Mouse (Mus musculus) lung, postnatal 0 days (tissue): ENCODE measurements around the gene Tnfrsf19. TPM values are rescaled to one million over a fixed set of nuclear protein-coding genes. Genes with fewer than 3 reads are reported as not detected.

Experiments used
- ATAC-seq: fragments of 200-750 bp; cut with Nextera tagmentation; 2 replicates; pipeline ENCODE4 v1.8.0; 2017; ENCODE audit warnings: moderate library complexity
- DNase-seq: peaks from one replicate; pipeline ENCODE4 v3.0.0-alpha.2; 2016; ENCODE audit warnings: low spot score
- H3K27ac ChIP-seq: fragments of 300-500 bp; sonication (generic); 2 replicates; pipeline ENCODE4 v1.5.1; 2014; ENCODE audit warnings: antibody characterized with exemption, mild to moderate bottlenecking, low read length, mixed read lengths
- H3K27me3 ChIP-seq: fragments of 300-500 bp; sonication (generic); replicated peaks from 2 replicates; pipeline ENCODE4 v1.6.1; 2014; ENCODE audit warnings: low read length, mixed read lengths; ENCODE audit not compliant: insufficient read depth
- H3K36me3 ChIP-seq: fragments of 300-500 bp; sonication (generic); 2 replicates; pipeline ENCODE4 v1.6.1; 2014; ENCODE audit warnings: low read length, mixed read lengths; ENCODE audit not compliant: insufficient read depth
- H3K4me1 ChIP-seq: fragments of 300-500 bp; sonication (generic); 2 replicates; pipeline ENCODE4 v1.6.1; 2014; ENCODE audit warnings: antibody characterized with exemption, low read depth, low read length, mixed read lengths; ENCODE audit not compliant: insufficient read depth
- H3K4me2 ChIP-seq: fragments of 300-500 bp; sonication (generic); replicated peaks from 2 replicates; pipeline ENCODE4 v1.6.1; 2014; ENCODE audit warnings: low read depth, mild to moderate bottlenecking, low read length, moderate library complexity, mixed read lengths
- H3K4me3 ChIP-seq: fragments of 300-500 bp; sonication (generic); 2 replicates; pipeline ENCODE4 v1.5.1; 2014; ENCODE audit warnings: low read depth, low read length
- H3K9ac ChIP-seq: fragments of 300-500 bp; sonication (generic); replicated peaks from 2 replicates; pipeline ENCODE4 v1.6.1; 2014; ENCODE audit warnings: low read depth, mild to moderate bottlenecking
- H3K9me3 ChIP-seq: fragments of 300-500 bp; sonication (generic); 2 replicates; pipeline ENCODE4 v1.6.1; 2016; ENCODE audit warnings: low read length, mixed read lengths
- CTCF ChIP-seq: IDR thresholded peaks from 2 replicates; pipeline ENCODE4 v1.5.1; 2016; ENCODE audit warnings: antibody characterized with exemption, mild to moderate bottlenecking
- EP300 ChIP-seq: IDR thresholded peaks from 2 replicates; pipeline ENCODE4 v1.6.1; 2016; ENCODE audit warnings: antibody characterized with exemption, mild to moderate bottlenecking, control low read depth
- WGBS: fragments of 180-500 bp; shearing (Covaris S2); extraction: QIAGEN DNeasy Blood & Tissue Kit; methylation state at CpG from one replicate; pipeline ENCODE4 v1.1.7; 2014; 5-methylcytosine and 5-hydroxymethylcytosine counted together
- polyA plus RNA-seq: library from polyadenylated mRNA; unstranded; fragments of >200 nt; fragmentation: Nextera tagmentation; extraction: Ambion mirVana; gene quantifications from 2 replicates; pipeline ENCODE4 v1.2.1, GENCODE M21; 2015

Gene Tnfrsf19
- polyA plus RNA-seq, 1 experiment from 2014 or later, result 35.0 TPM

DNA sequence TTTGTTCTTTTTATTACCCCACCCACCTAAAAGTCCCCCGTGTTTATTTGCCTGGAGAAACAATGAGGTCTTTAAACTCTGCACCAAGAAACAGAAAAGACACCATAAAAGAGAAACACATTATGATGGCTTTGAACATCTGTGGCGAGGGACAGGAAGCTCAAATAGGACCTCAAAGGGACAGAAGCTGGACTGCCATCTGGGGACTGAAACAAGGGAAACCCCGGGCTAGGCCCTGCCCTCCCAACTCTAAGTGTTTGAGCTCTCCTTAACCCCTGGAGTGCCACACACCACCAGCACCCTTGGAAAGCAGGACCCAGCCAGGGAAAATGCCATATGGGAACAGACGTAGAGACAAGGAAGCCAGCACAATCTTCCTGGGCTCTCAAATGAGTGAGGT lies 61.2 kb downstream of the Tnfrsf19 start:
- Histone ChIP-seq H3K4me1 (peaks cover 7% of the 10 kb centered on the region; the same call in 1 of the 2 replicates), H3K9me3 (no peaks in the 10 kb centered on the region), H3K27me3 (no peaks in the 10 kb centered on the region), H3K4me3 (no peak overlapping the region), H3K27ac (no peak overlapping the region), H3K36me3 (no peaks in the 10 kb centered on the region), H3K9ac (no peak overlapping the region), H3K4me2 (no peak overlapping the region)
- no peak for DNase-seq
- ATAC-seq, result no peak
- TF ChIP-seq CTCF (no peak), EP300 (no peak)
- 22% methylated on average over 4 of the region's 4 CpGs for WGBS

GRCm38 (mm10) chr14:60984266-60984665 lies 62.0 kb downstream of the Tnfrsf19 start:
- no peak overlapping the region for H3K4me3 ChIP-seq
- no peak overlapping the region for H3K9ac ChIP-seq
- peaks cover 7% of the 10 kb centered on the region; the same call in 1 of the 2 replicates for H3K4me1 ChIP-seq
- DNase-seq, result no peak
- 33% methylated on average over 6 of the region's 6 CpGs for WGBS
- no peaks in the 10 kb centered on the region for H3K36me3 ChIP-seq
- H3K27me3 ChIP-seq, result no peaks in the 10 kb centered on the region
- H3K4me2 ChIP-seq, result no peak overlapping the region
- no peaks in the 10 kb centered on the region for H3K9me3 ChIP-seq
- no peak for ATAC-seq
- no peak for TF ChIP-seq EP300
- no peak for TF ChIP-seq CTCF
- no peak overlapping the region for H3K27ac ChIP-seq

- Histone ChIP-seq H3K9me3 (no peaks in the 10 kb centered on the region), H3K36me3 (no peaks in the 10 kb centered on the region), H3K4me3 (no peak overlapping the region), H3K9ac (no peak overlapping the region), H3K4me2 (no peak overlapping the region), H3K27me3 (no peaks in the 10 kb centered on the region), H3K27ac (no peak overlapping the region), H3K4me1 (peaks cover 7% of the 10 kb centered on the region; the same call in 1 of the 2 replicates)
- no peak for DNase-seq
- TF ChIP-seq EP300, result no peak
- TF ChIP-seq CTCF, result no peak
- ATAC-seq, result no peak
Observed at GRCm38 (mm10) chr14:60982126-60982525, 64.2 kb downstream of the Tnfrsf19 start.

GRCm38 (mm10) chr14:60980244-60980887 lies 65.9 kb downstream of the Tnfrsf19 start:
- no peaks in the 10 kb centered on the region for H3K9me3 ChIP-seq
- H3K36me3 ChIP-seq, result no peaks in the 10 kb centered on the region
- peak; percentile 71 for DNase-seq
- WGBS, result 73% methylated on average over 5 of the region's 5 CpGs
- peaks cover 7% of the 10 kb centered on the region; the same call in 1 of the 2 replicates for H3K4me1 ChIP-seq
- H3K9ac ChIP-seq, result no peak overlapping the region
- no peak overlapping the region for H3K27ac ChIP-seq
- no peak overlapping the region for H3K4me3 ChIP-seq
- TF ChIP-seq CTCF (no peak), EP300 (no peak)
- H3K4me2 ChIP-seq, result no peak overlapping the region
- ATAC-seq, result peak; percentile 64
- no peaks in the 10 kb centered on the region for H3K27me3 ChIP-seq

DNA sequence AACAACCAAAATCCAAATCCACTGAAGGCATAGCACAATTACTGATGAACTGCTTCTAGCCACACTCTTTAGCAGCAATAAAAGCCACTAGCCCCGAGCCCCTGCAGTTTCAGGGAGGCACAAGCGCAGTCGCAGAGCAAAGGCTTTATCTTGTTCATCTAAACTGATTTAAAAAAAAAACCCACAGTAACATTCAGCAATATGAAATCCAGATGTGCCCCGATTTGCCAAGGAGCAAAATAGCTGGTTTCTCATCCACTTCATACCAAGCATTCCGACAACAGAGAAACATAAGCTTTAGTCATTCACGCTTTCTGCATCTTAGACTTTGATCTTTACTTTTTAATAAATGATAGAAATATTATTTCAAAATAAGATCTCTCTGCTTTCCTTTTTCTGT lies 68.2 kb downstream of the Tnfrsf19 start:
- Histone ChIP-seq H3K27ac (no peak overlapping the region), H3K4me3 (no peak overlapping the region), H3K36me3 (no peaks in the 10 kb centered on the region), H3K9ac (no peak overlapping the region), H3K4me2 (no peak overlapping the region), H3K27me3 (no peaks in the 10 kb centered on the region), H3K4me1 (no peaks in the 10 kb centered on the region), H3K9me3 (no peaks in the 10 kb centered on the region)
- DNase-seq (no peak), ATAC-seq (no peak)
- WGBS, result 69% methylated on average over 6 of the region's 6 CpGs
- TF ChIP-seq EP300, result no peak
- TF ChIP-seq CTCF, result no peak

- 67% methylated on average over 3 of the region's 3 CpGs for WGBS
- DNase-seq (no peak), ATAC-seq (no peak)
- no peaks in the 10 kb centered on the region for H3K36me3 ChIP-seq
- no peak overlapping the region for H3K4me2 ChIP-seq
- no peak overlapping the region for H3K4me3 ChIP-seq
- H3K27ac ChIP-seq, result no peak overlapping the region
- no peaks in the 10 kb centered on the region for H3K4me1 ChIP-seq
- no peaks in the 10 kb centered on the region for H3K27me3 ChIP-seq
- no peak for TF ChIP-seq CTCF
- no peaks in the 10 kb centered on the region for H3K9me3 ChIP-seq
- no peak overlapping the region for H3K9ac ChIP-seq
Observed at GRCm38 (mm10) chr14:60976231-60976630, 70.1 kb downstream of the Tnfrsf19 start.

DNA sequence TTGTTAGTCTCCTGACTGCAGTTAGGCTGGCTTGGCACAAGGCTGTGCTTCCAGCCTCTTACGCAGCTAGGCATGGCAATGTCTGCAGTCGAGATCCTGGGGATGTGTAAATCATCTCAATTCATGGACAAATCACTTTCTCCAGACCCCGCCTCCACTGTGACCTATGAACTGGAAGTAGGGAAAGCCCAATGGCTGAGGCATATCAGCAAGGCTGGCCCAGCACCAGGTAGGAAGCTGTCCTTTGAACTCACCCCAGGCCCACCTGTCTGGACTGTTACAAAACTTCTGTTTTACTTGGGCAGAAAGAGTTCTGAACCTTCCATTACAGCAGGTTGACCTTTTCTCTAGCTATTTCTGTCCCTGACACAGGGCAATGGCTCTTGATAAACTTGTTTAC lies 70.6 kb downstream of the Tnfrsf19 start:
- Histone ChIP-seq H3K9me3 (no peaks in the 10 kb centered on the region), H3K27me3 (no peaks in the 10 kb centered on the region), H3K4me2 (no peak overlapping the region), H3K27ac (no peak overlapping the region), H3K4me1 (no peaks in the 10 kb centered on the region), H3K9ac (no peak overlapping the region), H3K4me3 (no peak overlapping the region), H3K36me3 (no peaks in the 10 kb centered on the region)
- DNase-seq (no peak), ATAC-seq (no peak)
- no peak for TF ChIP-seq EP300
- TF ChIP-seq CTCF, result no peak
- WGBS, result 78% methylated on average over 3 of the region's 3 CpGs
